Mouse (Mus musculus) brain, embryonic 14.5 days (tissue): ENCODE results near the gene Hmcn1.

Experiments used
- CTCF ChIP-seq: fragments of 200-500 bp; IDR thresholded peaks from 2 replicates; pipeline ENCODE4 v1.5.1; 2012; ENCODE audit warnings: inconsistent platforms, mild to moderate bottlenecking, moderate library complexity, borderline replicate concordance; ENCODE audit not compliant: insufficient read depth, insufficient read length; ENCODE audit errors: extremely low read depth
- POLR2A ChIP-seq: fragments of 200-500 bp; IDR thresholded peaks from 2 replicates; pipeline ENCODE4 v1.6.1; 2012; ENCODE audit warnings: mild to moderate bottlenecking, inconsistent platforms, borderline replicate concordance; ENCODE audit not compliant: poor library complexity, insufficient read depth, insufficient read length, severe bottlenecking; ENCODE audit errors: extremely low read depth

GRCm38 (mm10) chr1:150573407-150573806, 419.8 kb downstream of the Hmcn1 start:
- no peak for TF ChIP-seq CTCF
- TF ChIP-seq POLR2A = no peak
